Mouse (Mus musculus): ENCODE data around the gene Znrf2.
"Not testable (repeated sequence)": the region's sequence is repeated elsewhere in the genome, so short reads cannot be mapped to it uniquely, and the experiment has no call there.

Gene Znrf2

GRCm38 (mm10) chr6:54849179-54850156 lies 32.8 kb downstream of the Znrf2 start:
- DNase-seq (ENCODE audit: extremely low read depth, low read depth, low spot score), result no peak

- DNase-seq (ENCODE audit: extremely low read depth, low read depth, low spot score), result no peak
These were observed 35.1 kb downstream of the Znrf2 start for GRCm38 (mm10) chr6:54851778-54852177.

- DNase-seq (ENCODE audit: extremely low read depth, low read depth, low spot score), result no peak
These were observed 36.0 kb downstream of the Znrf2 start for GRCm38 (mm10) chr6:54852669-54853068.

- DNase-seq (ENCODE audit: extremely low read depth, low read depth, low spot score), result no peak
These were observed 38.1 kb downstream of the Znrf2 start for GRCm38 (mm10) chr6:54854859-54855258.

- no peak for DNase-seq (ENCODE audit: extremely low read depth, low read depth, low spot score)
These were observed 39.3 kb downstream of the Znrf2 start for GRCm38 (mm10) chr6:54855801-54856583.

GRCm38 (mm10) chr6:54859159-54859558 lies 42.4 kb downstream of the Znrf2 start:
- not testable (repeated sequence) for DNase-seq (ENCODE audit: extremely low read depth, low read depth, low spot score)

- DNase-seq (ENCODE audit: extremely low read depth, low read depth, low spot score), result no peak
These were observed 43.5 kb downstream of the Znrf2 start for GRCm38 (mm10) chr6:54860180-54860579.

- no peak for DNase-seq (ENCODE audit: extremely low read depth, low read depth, low spot score)
These were observed 50.2 kb downstream of the Znrf2 start for GRCm38 (mm10) chr6:54866731-54867410.

- DNase-seq (ENCODE audit: extremely low read depth, low read depth, low spot score), result no peak
These were observed 50.7 kb downstream of the Znrf2 start for GRCm38 (mm10) chr6:54867411-54867745.

- no peak for DNase-seq (ENCODE audit: extremely low read depth, low read depth, low spot score)
These were observed 56.3 kb downstream of the Znrf2 start for GRCm38 (mm10) chr6:54873029-54873428.

GRCm38 (mm10) chr6:54876782-54877181 lies 60.1 kb downstream of the Znrf2 start:
- no peak for DNase-seq (ENCODE audit: extremely low read depth, low read depth, low spot score)

GRCm38 (mm10) chr6:54877651-54878050 lies 60.9 kb downstream of the Znrf2 start:
- no peak for DNase-seq (ENCODE audit: extremely low read depth, low read depth, low spot score)

GRCm38 (mm10) chr6:54878546-54878945 lies 61.8 kb downstream of the Znrf2 start:
- no peak for DNase-seq (ENCODE audit: extremely low read depth, low read depth, low spot score)

GRCm38 (mm10) chr6:54880086-54880485 lies 63.4 kb downstream of the Znrf2 start:
- no peak for DNase-seq (ENCODE audit: extremely low read depth, low read depth, low spot score)

GRCm38 (mm10) chr6:54883424-54883823 lies 66.7 kb downstream of the Znrf2 start:
- no peak for DNase-seq (ENCODE audit: extremely low read depth, low read depth, low spot score)

GRCm38 (mm10) chr6:54886195-54886594 lies 69.5 kb downstream of the Znrf2 start:
- no peak for DNase-seq (ENCODE audit: extremely low read depth, low read depth, low spot score)

- DNase-seq (ENCODE audit: extremely low read depth, low read depth, low spot score), result no peak
These were observed 73.5 kb downstream of the Znrf2 start for GRCm38 (mm10) chr6:54890221-54890620.

GRCm38 (mm10) chr6:54891384-54891783 lies 74.7 kb downstream of the Znrf2 start:
- DNase-seq (ENCODE audit: extremely low read depth, low read depth, low spot score), result no peak

- DNase-seq (ENCODE audit: extremely low read depth, low read depth, low spot score), result no peak
These were observed 83.5 kb downstream of the Znrf2 start for GRCm38 (mm10) chr6:54900256-54900655.

GRCm38 (mm10) chr6:54902547-54902946 lies 85.8 kb downstream of the Znrf2 start:
- DNase-seq (ENCODE audit: extremely low read depth, low read depth, low spot score), result peak; percentile 82

All from fat pad, adult 2 months (tissue).